Mouse (Mus musculus): Measurements from ENCODE around the gene Neurog3. TPM values are rescaled to one million over a fixed set of nuclear protein-coding genes. Genes with fewer than 3 reads are reported as not detected.

Gene Neurog3
- polyA plus RNA-seq, 1 experiment = not detected

DNA sequence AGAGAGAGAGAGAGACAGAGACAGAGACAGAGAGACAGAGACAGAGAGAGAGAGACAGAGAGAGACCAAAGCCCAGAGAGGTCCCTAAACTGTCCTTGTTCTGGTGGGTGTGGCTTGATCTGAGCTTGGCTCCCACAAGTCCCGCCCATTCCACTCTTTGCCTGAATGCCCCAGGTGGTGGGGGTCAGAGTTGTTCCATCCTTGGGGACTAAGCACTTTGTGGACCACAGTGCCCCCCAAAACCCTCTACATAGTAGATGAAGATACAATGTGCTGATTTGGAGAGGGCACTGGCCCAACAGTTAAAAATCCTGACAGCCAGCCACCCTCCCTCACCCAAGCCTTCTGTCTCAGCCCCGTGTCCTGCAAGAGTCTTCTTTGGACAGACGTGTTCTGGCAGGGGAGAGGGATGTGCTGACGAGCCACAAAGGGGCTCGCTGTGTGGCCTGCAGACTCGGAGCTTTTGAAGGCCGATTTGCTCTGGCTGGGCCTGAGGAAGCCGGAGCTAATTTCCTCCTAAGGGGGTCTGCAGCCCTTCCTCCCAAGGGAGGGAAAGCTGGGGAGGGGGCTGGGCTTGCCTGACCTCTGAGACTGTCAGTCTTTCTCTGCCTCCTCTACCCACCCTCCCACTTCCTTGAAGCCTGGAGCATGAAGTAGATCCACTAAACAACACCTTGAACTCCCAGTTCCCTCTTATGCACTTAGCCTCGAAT is 40.1 kb downstream of the Neurog3 start:
- TF ChIP-seq POLR2A (IDR thresholded peaks at IDR 0.05; ENCODE audit: insufficient read depth, low read depth, low read length) (no peak), CTCF (IDR thresholded peaks at IDR 0.05; ENCODE audit: insufficient read depth, low read depth, low read length) (no peak)
- 44% methylated on average over 9 of the region's 9 CpGs for WGBS
- Histone ChIP-seq H3K4me1 (ENCODE audit: control insufficient read depth, insufficient read depth, low read length) (no peaks in the 10 kb centered on the region), H3K4me3 (ENCODE audit: insufficient read depth, low read depth, low read length) (no peak overlapping the region), H3K27ac (ENCODE audit: insufficient read depth, low read depth, low read length) (no peak overlapping the region)

DNA sequence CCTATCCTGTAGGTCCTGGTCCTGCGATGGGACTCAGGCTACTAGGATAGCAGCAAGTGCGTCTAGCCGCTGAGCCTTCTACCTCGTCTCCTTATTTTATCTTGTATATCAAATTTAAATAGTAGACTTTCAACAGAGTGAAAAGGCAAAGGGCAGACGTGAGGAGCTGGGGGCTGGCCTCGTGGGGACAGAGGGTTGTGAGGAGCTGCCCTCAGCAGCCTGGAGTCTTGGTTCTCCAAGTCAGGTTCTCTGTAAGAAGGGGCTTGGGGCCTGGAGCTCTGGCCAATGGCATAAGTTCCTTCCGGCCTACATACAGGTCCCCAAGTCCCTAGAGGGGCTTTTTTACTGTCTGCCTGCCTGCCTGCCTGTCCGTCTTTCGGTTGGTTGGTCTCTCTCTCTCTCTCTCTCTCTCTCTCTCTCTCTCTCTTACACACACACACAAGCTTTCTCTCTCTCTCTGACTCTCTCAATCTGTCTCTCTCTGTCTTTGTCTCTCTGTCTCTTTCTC is 41.1 kb downstream of the Neurog3 start:
- H3K27ac ChIP-seq (ENCODE audit: insufficient read depth, low read depth, low read length) = no peak overlapping the region
- H3K4me3 ChIP-seq (ENCODE audit: insufficient read depth, low read depth, low read length) = no peak overlapping the region
- no peak for TF ChIP-seq POLR2A (IDR thresholded peaks at IDR 0.05; ENCODE audit: insufficient read depth, low read depth, low read length)
- TF ChIP-seq CTCF (IDR thresholded peaks at IDR 0.05; ENCODE audit: insufficient read depth, low read depth, low read length) = no peak
- WGBS = 75% methylated on average over 9 of the region's 9 CpGs
- H3K4me1 ChIP-seq (ENCODE audit: control insufficient read depth, insufficient read depth, low read length) = no peaks in the 10 kb centered on the region

DNA sequence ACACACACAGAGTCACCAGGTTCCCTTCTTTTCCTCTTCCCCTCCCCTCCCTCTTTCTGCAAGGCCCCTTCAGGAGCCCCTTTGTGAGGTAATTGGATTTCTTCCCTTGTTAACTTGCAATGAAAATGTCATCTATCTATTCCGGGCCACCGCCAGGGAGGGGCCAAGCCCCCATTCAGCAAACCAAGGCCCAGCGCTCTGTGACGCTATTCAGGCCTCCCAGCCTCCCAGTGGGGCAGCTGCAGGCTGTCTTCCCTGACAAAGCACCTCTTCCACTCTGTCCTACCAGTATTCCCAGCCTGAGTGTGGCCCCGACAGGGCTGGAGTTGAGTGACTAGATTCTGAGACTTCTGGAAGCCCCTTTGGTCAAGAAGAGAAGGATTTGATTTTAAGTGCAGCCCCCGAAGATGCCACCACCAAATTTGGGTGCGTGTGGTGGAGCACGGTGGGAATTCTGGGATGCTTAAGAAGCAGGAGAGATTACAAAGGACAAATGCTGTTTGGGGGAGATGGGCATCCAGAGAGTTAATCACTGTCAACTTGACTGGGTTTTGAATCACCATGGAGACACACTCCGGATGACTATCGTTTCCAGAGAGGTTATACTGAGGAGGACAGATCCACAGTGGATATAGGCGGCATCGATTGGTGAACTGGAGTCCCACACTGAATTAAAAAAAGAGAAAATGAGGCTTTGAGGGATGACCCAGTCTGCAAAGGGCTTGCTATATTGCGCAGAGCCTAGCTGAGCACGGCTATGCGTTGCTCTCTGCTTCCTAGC is 41.8 kb downstream of the Neurog3 start:
- Histone ChIP-seq H3K4me1 (ENCODE audit: control insufficient read depth, insufficient read depth, low read length) (no peaks in the 10 kb centered on the region), H3K4me3 (ENCODE audit: insufficient read depth, low read depth, low read length) (no peak overlapping the region), H3K27ac (ENCODE audit: insufficient read depth, low read depth, low read length) (no peak overlapping the region)
- TF ChIP-seq POLR2A (IDR thresholded peaks at IDR 0.05; ENCODE audit: insufficient read depth, low read depth, low read length) (no peak), CTCF (IDR thresholded peaks at IDR 0.05; ENCODE audit: insufficient read depth, low read depth, low read length) (no peak)
- 56% methylated on average over 15 of the region's 15 CpGs for WGBS

DNA sequence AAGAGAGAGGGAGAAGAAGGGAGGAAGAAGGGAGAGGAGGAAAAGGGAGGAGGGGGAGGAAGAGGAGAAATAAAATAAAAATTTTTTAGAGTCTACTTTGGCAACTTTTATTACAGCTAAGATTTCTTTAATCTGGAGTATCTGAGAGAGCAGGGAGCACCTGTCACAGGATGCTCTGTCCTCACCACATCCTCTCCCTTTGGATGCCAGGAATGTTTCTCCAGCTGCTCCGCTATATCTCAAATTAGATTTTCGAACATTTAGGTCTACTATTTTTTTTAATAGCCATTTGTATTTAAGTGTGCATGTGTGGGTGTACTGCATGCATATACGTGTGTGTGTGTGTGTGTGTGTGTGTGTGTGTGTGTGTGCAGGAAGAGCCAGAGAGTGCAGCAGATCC is 47.1 kb downstream of the Neurog3 start:
- Histone ChIP-seq H3K4me3 (ENCODE audit: insufficient read depth, low read depth, low read length) (no peak overlapping the region), H3K4me1 (ENCODE audit: control insufficient read depth, insufficient read depth, low read length) (no peaks in the 10 kb centered on the region), H3K27ac (ENCODE audit: insufficient read depth, low read depth, low read length) (no peak overlapping the region)
- 64% methylated on average over 3 of the region's 3 CpGs for WGBS
- TF ChIP-seq POLR2A (IDR thresholded peaks at IDR 0.05; ENCODE audit: insufficient read depth, low read depth, low read length) = no peak
- no peak for TF ChIP-seq CTCF (IDR thresholded peaks at IDR 0.05; ENCODE audit: insufficient read depth, low read depth, low read length)

DNA sequence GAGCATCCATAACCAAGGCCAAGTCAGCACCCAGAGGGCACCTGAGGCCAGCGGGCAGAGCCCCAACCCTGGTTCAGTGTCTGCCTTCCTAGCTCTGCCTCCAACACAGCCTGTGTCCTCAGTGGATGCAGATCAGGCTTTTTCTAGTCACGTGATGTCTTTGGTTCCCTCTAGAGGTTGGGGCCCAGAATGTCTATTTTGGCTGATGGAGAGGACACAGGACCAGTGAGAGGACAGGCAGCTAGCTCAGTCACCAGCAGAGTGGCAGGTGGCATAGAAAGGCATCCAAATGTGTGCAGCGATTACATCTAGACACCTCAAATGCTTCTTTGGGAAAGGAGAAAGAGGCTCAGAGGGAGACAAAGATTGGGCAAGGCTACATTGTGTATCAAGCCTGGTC is 48.8 kb downstream of the Neurog3 start:
- Histone ChIP-seq H3K4me3 (ENCODE audit: insufficient read depth, low read depth, low read length) (no peak overlapping the region), H3K27ac (ENCODE audit: insufficient read depth, low read depth, low read length) (no peak overlapping the region), H3K4me1 (ENCODE audit: control insufficient read depth, insufficient read depth, low read length) (no peaks in the 10 kb centered on the region)
- TF ChIP-seq POLR2A (IDR thresholded peaks at IDR 0.05; ENCODE audit: insufficient read depth, low read depth, low read length) (no peak), CTCF (IDR thresholded peaks at IDR 0.05; ENCODE audit: insufficient read depth, low read depth, low read length) (no peak)
- WGBS = 63% methylated on average over 3 of the region's 3 CpGs

DNA sequence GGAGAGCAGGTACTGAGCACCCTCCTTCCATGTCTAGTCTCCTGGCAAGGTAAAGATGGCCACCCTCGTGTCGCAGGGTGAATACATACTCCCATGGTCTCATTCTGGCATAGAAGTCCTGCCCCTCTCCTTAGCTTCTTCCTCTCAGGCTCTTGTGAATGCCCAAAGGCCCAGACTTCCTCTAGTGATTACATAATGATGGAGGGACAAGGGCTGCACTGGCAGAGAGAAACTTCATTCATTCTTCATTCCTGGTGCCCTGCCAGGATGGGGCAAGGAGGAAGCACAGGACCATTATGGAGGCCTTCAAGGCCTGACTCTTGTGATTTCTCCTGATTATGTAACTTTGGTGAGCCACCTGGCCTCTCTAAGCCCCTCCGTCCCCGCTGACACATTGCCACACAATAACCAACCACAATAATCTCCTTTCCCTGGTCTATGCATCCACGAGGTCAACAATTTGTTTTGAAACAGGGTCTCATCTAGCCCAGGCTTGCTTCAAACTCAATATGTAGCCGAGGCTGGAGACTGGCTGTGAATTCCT is 49.7 kb downstream of the Neurog3 start:
- no peak overlapping the region for H3K27ac ChIP-seq (ENCODE audit: insufficient read depth, low read depth, low read length)
- H3K4me3 ChIP-seq (ENCODE audit: insufficient read depth, low read depth, low read length) = no peak overlapping the region
- no peak for TF ChIP-seq POLR2A (IDR thresholded peaks at IDR 0.05; ENCODE audit: insufficient read depth, low read depth, low read length)
- TF ChIP-seq CTCF (IDR thresholded peaks at IDR 0.05; ENCODE audit: insufficient read depth, low read depth, low read length) = no peak
- H3K4me1 ChIP-seq (ENCODE audit: control insufficient read depth, insufficient read depth, low read length) = no peaks in the 10 kb centered on the region
- WGBS = 72% methylated on average over 6 of the region's 6 CpGs

DNA sequence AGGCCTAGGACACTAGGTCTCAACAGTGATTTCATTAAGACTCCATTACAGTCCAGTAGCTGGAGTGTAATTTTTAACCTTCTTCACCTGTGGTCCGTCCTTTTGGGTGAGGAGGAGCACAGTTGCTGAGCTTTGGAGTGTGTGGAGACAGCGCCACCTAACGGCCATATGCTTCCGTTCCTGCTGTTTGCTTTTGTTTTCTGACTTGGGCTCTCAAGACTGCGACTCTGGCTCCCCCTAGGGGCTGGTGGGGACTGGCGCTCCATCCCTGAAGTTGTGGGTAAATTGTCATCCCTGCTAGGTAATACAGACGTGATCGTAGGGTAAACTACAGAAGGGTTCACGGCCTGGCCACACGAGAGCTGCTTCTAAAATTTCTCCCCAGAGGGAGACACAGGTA is 50.2 kb downstream of the Neurog3 start:
- Histone ChIP-seq H3K4me1 (ENCODE audit: control insufficient read depth, insufficient read depth, low read length) (no peaks in the 10 kb centered on the region), H3K4me3 (ENCODE audit: insufficient read depth, low read depth, low read length) (no peak overlapping the region), H3K27ac (ENCODE audit: insufficient read depth, low read depth, low read length) (no peak overlapping the region)
- TF ChIP-seq POLR2A (IDR thresholded peaks at IDR 0.05; ENCODE audit: insufficient read depth, low read depth, low read length) = no peak
- peak; percentile 99 for TF ChIP-seq CTCF (IDR thresholded peaks at IDR 0.05; ENCODE audit: insufficient read depth, low read depth, low read length)
- WGBS = 3% methylated on average over 10 of the region's 10 CpGs

Other genes starting within 250 kb of the Neurog3 start
- not detected in 2 replicates for gene Col13a1, start 154.0 kb upstream of the Neurog3 start, polyA plus RNA-seq (2012; ENCODE audit: insufficient read depth, insufficient read length, low replicate concordance, missing spikeins)
- gene Fam241b, start 10.8 kb downstream of the Neurog3 start, polyA plus RNA-seq (2012; ENCODE audit: insufficient read depth, insufficient read length, low replicate concordance, missing spikeins) = not detected in 2 replicates
- gene Tspan15, start 98.2 kb downstream of the Neurog3 start, polyA plus RNA-seq (2012; ENCODE audit: insufficient read depth, insufficient read length, low replicate concordance, missing spikeins) = not detected in 2 replicates
- gene Tacr2, start 119.3 kb downstream of the Neurog3 start, polyA plus RNA-seq (2012; ENCODE audit: insufficient read depth, insufficient read length, low replicate concordance, missing spikeins) = not detected in 2 replicates
- 296 TPM in 1 of 2 replicates, not detected in the other for gene Hk1, start 246.8 kb downstream of the Neurog3 start, polyA plus RNA-seq (2012; ENCODE audit: insufficient read depth, insufficient read length, low replicate concordance, missing spikeins)

Measured in olfactory bulb, adult 2 months (tissue).